Mouse (Mus musculus) heart, postnatal 14 days (tissue): ENCODE results near the gene Gabpa. TPM values are rescaled to one million over a fixed set of nuclear protein-coding genes. Genes with fewer than 3 reads are reported as not detected.

Experiments used
- DNase-seq, 2 experiments: peaks; one replicate each; pipeline ENCODE4 v3.0.0; 2021 to 2022
- intact Hi-C: fragments of 180-260 bp; cut with DNase I; formaldehyde crosslinking; loops from one replicate; pipeline ENCODE4 v1.15.1; 2025
- total RNA-seq, 2 experiments: library from RNA; stranded (reverse); gene quantifications; 2 replicates each; pipeline ENCODE4 v1.2.3; 2021

Gene Gabpa
- total RNA-seq, 2 experiments from 2014 or later = 41.5 to 43.8 TPM

DNA sequence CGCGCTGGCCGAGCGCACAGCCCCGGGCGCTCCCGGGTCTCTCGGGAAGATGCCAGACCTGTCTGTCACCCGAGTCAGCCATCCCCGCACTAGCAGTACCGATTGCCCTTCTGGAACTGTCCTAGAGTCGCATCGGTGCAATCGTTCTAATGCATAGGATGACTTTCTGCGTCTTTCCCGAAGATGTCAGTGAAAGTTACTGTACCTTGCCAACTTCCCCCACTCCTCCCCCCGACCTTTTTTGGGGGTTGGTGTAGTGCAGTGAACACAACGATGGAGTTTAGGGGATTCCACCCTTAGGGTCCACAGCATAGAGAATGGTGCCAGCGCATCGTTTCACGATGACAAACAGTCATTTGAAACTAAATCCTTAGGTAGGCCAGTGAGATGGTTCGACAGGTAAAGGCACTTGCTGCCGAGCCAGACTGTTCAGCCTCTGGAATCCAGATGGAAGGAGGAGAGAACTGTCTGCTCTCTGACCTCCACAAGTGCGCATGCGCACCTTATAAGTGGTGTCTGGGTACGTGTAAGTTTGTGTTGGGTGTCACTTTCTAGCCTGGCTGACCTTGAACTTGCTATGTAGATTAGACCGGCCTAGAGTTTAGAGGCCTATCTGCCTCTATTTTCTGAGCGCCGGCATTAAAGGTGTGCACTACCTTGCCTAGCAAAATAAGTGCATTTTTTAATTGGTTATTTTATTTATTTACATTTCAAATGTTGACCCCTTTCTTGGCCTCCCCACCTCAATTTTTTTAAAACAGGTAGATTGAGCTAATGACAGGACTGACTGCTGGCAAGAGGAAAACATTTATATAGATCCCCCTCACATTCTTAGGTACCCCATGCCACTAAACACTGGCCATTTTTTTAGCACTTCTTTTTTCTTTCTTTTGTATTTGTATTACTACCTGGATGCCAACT, 1.4 kb downstream of the Gabpa start:
- intact Hi-C loops = loop anchor here (5.0 kb wide), 1 partner anchor 99 kb away; the partner anchor contains the start of gene Mrpl39

GRCm38 (mm10) chr16:84838576-84838975, 3.9 kb downstream of the Gabpa start:
- no peak for DNase-seq
- intact Hi-C loops = loop anchor here (5.0 kb wide), 1 partner anchor 101 kb away; the partner anchor contains the start of gene Mrpl39

More for the DNA sequence above, 1.4 kb downstream of the Gabpa start:
- DNase-seq = peak; percentile 54 to 64

- intact Hi-C loops = no loop called here
- no peak for DNase-seq
These were observed 18.8 kb downstream of the Gabpa start for GRCm38 (mm10) chr16:84853492-84853891.

DNA sequence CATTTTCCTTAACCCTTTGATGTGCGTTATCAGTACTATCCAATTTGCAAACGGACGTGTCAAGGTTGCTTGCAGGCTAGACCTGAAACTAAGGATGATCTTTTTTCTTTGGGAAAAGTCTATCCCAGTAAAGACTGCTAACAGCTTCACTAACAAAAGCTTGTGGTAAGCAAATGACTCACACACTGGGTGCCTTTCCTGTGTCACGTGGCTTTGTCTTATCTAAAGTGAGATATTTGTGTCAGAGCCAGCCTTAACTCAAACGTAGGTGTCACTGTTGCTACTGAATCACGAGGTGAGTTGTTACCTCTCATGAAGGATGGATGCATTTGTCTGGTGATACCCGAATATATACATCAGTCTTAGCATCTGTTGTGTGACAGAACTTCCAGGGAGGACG, 29.9 kb downstream of the Gabpa start:
- DNase-seq = no peak
- intact Hi-C loops = no loop called here

DNA sequence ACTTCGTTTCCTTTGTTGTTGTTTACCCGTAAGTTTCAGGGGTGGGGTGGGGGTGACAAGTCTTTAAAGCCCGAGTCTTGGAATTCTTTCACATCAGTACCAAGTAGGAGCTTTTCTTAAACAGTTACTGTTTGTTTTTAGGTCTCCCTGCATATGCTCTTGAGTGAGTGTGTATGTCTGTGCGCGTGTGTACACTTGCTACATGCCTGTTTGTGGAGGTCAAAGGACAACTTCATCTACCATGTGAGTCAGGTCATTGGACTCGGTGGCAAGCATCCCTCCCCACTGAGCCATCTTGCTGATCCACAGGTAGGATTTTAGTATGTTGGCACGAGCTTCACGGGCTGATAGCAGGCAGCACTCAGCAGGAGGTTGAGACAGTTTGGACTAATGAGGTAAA, 39.1 kb downstream of the Gabpa start:
- intact Hi-C loops = no loop called here
- no peak for DNase-seq

- intact Hi-C loops = loop anchor here (5.0 kb wide), 1 partner anchor 802 kb away; no protein-coding TSS in a partner anchor
- DNase-seq = peak in 1 of 2 experiments; percentile 26
These were observed 40.4 kb downstream of the Gabpa start for GRCm38 (mm10) chr16:84875012-84875717.

DNA sequence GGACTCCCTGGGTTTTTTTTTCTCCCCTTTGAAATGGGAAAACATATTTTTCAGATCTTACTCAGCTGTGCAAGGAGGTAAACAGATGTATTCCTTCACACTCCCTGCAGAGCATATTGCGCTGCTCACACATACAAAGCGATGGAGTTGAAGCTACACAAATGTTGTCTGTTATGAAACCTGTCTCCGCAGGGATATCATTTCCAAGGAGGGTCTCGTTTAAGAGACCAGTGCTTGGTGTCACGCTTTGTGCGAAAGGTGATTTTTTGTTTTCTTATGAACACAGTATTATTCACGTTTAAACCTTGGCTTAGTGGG, 41.0 kb downstream of the Gabpa start:
- DNase-seq = no peak
- intact Hi-C loops = loop anchor here (5.0 kb wide), 1 partner anchor 802 kb away; no protein-coding TSS in a partner anchor

DNA sequence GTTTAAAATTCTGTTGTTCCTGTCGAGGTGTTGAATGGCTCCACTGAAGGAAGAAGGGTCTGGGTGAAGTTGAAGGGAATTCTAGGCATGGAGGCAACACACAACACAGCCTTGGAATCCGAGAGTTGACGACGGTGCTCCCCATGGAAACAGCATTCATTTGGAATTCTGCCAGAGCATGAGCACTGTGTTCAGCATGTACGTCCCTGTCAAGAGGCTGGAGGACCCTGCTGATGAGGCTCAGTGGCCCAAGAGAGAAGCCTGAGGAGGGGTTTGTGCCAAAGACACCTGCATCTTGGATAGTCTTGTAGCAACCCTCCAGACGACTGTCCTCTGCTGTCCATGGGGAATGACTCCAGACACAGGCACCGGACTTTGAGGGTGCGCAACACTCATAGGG, 41.4 kb downstream of the Gabpa start:
- no peak for DNase-seq
- intact Hi-C loops = loop anchor here (5.0 kb wide), 1 partner anchor 801 kb away; no protein-coding TSS in a partner anchor

- intact Hi-C loops = loop anchor here (2.0 to 5.0 kb wide), 2 partner anchors 144 to 798 kb away; partner anchors contain the start of gene Mrpl39
- DNase-seq = peak; percentile 66 to 84
These were observed 44.4 kb downstream of the Gabpa start for GRCm38 (mm10) chr16:84879146-84879545.

DNA sequence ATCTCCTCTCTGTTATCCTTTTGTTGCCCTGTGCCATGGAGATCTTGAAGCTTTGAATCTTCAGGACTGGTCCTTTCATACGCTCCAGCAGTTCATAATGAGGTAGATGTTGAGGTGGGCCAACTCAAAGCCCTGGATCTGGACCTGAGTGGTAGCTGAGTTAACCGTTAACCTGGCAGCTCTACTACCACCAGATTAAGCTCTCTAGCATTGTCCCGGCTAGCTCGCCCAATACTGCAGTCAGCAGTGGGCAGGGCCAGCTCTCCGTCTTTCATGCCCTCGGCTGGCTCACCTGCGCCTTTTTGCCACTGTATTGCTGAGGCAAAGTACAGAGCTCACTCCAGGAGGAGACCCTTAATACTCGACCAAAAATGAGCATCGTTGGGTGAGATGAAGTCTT, 46.4 kb downstream of the Gabpa start:
- no peak for DNase-seq
- intact Hi-C loops = no loop called here

GRCm38 (mm10) chr16:84881754-84882321, 47.1 kb downstream of the Gabpa start:
- intact Hi-C loops = no loop called here
- no peak for DNase-seq

DNA sequence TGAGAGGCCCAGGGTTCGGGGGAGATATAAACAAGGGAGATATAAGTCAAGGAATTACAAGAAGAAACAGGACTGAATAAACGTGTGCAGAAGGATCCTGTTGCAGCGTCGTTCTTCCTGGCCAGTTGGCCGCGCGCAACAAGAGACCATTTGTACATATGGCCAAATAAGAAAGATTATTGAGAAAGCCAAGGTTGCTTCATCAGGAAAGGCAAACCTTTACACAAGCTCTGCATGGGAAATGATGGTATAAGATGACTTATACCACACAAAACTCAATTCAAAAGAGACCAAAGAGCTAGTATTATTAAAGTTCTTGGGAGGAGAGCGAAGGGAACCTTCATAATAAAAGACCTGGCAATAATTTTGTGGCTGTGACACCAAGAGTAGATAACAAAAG, 49.8 kb downstream of the Gabpa start:
- intact Hi-C loops = no loop called here
- DNase-seq = no peak

- no peak for DNase-seq
- intact Hi-C loops = no loop called here
These were observed 68.3 kb downstream of the Gabpa start for GRCm38 (mm10) chr16:84902995-84903394.

DNA sequence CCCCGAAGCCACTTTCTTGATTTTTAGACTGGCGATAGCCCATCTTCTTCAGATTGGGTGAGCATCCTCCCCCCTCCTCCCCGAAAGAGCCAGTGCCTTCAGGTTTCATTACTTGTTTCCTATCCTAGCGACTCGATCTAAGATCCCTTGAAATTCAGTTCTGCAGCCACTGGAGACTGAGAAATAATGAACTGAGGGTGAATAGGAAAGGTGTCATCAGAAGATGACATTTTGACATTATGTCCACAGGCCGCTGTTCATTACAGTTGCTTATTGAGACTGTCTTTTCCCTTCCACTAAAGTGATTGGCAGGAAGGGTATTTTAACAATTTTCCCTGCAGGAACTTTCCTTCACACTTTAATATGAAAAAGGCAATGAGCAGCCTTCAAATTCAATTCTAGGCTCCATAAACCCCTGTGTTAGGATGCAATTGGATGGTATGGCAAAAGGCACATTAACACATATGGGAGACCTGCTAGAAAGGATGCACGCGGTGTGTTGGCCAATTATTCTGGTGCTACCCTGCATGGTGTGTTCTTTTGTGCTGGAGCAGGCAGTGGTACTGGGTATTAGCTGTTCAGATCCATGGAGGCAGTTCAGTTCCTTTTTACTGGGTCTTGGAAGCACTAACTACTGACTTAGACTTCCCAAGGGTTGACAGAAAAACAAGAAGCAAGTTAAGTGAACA, 76.9 kb downstream of the Gabpa start:
- intact Hi-C loops = no loop called here
- no peak for DNase-seq

Other genes starting within 250 kb of the Gabpa start
- 10 to 100 TPM; 32.8 to 33.2 TPM for gene Mrpl39, start 99.2 kb upstream of the Gabpa start, total RNA-seq
- 10 to 100 TPM; 56.8 to 62.4 TPM for gene Jam2, start 60.8 kb upstream of the Gabpa start, total RNA-seq
- gene Atp5j, start 700 bp downstream of the Gabpa start, total RNA-seq = 1,000 to 10,000 TPM; 1,607 to 1,650 TPM